Mouse (Mus musculus) E14TG2a.4 (cell line): ENCODE measurements at regions not wholly inside any gene's neighbourhood (a gene's known extent, or its start where the extent isn't known, plus 50 kb on each side); places are given as distances from the start of the nearest gene placed in this dataset.

Experiments
- CTCF ChIP-seq: conservative IDR thresholded peaks from 2 replicates; pipeline ENCODE4 v1.5.1; 2014; ENCODE audit warnings: low read length
- NANOG ChIP-seq: IDR thresholded peaks from 2 replicates; pipeline ENCODE4 v1.6.1; 2014; ENCODE audit warnings: borderline replicate concordance, low read length, mixed read lengths
- POU5F1 ChIP-seq: IDR thresholded peaks from 2 replicates; pipeline ENCODE4 v1.6.1; 2014; ENCODE audit warnings: low read length, borderline replicate concordance

GRCm38 (mm10) chr7:115237131-115237530 is 493.6 kb downstream of the Insc start:
- TF ChIP-seq POU5F1 (no peak), CTCF (no peak), NANOG (no peak)
